Mouse (Mus musculus) gastrocnemius, adult 2 months (tissue): ENCODE measurements at regions not wholly inside any gene's neighbourhood (a gene's known extent, or its start where the extent isn't known, plus 50 kb on each side); places are given as distances from the start of the nearest gene placed in this dataset.
A peak's percentile ranks its signal among the peaks of the same experiment; 100 is the strongest.

Source experiments
- DNase-seq: peaks from one replicate; pipeline ENCODE4 v3.0.0; 2022
- H3K27ac ChIP-seq: fragments of 200-600 bp; 2 replicates; pipeline ENCODE4 v1.8.1; 2022; ENCODE audit warnings: mild to moderate bottlenecking
- H3K4me3 ChIP-seq: fragments of 200-600 bp; 2 replicates; pipeline ENCODE4 v1.8.1; 2022; ENCODE audit warnings: mild to moderate bottlenecking, moderate library complexity
- CTCF ChIP-seq: fragments of 200-600 bp; IDR thresholded peaks from 2 replicates; pipeline ENCODE4 v1.8.1; 2022; ENCODE audit warnings: antibody characterized with exemption, mild to moderate bottlenecking, moderate library complexity
- intact Hi-C: fragments of 180-260 bp; cut with DNase I; formaldehyde crosslinking; loops from one replicate; pipeline ENCODE4 v1.15.1; 2025

- no peak overlapping the region for H3K4me3 ChIP-seq
- H3K27ac ChIP-seq: no peak overlapping the region
- peak; percentile 71 for TF ChIP-seq CTCF
- peak; percentile 54 for DNase-seq
- intact Hi-C loops: loop anchor here (5.0 kb wide), 1 partner anchor 310 kb away; no protein-coding TSS in a partner anchor
These were observed 386.9 kb downstream of the Galc start for GRCm38 (mm10) chr12:97872391-97872790.

GRCm38 (mm10) chr12:97862921-97863320 is 396.3 kb downstream of the Galc start:
- intact Hi-C loops: no loop called here
- H3K27ac ChIP-seq: no peak overlapping the region
- TF ChIP-seq CTCF: no peak
- H3K4me3 ChIP-seq: no peak overlapping the region
- no peak for DNase-seq

- no peak for DNase-seq
- Histone ChIP-seq H3K27ac (no peak overlapping the region), H3K4me3 (no peak overlapping the region)
- TF ChIP-seq CTCF: no peak
- intact Hi-C loops: no loop called here
These were observed 422.9 kb downstream of the Galc start for GRCm38 (mm10) chr12:97836202-97836908.

- intact Hi-C loops: no loop called here
- DNase-seq: no peak
- no peak overlapping the region for H3K27ac ChIP-seq
- no peak overlapping the region for H3K4me3 ChIP-seq
- no peak for TF ChIP-seq CTCF
These were observed 465.7 kb downstream of the Galc start for GRCm38 (mm10) chr12:97793364-97794120.

- no peak overlapping the region for H3K4me3 ChIP-seq
- intact Hi-C loops: no loop called here
- no peak for DNase-seq
- no peak overlapping the region for H3K27ac ChIP-seq
- TF ChIP-seq CTCF: no peak
These were observed 475.8 kb downstream of the Galc start for GRCm38 (mm10) chr12:97783476-97783875.

- H3K27ac ChIP-seq: no peak overlapping the region
- intact Hi-C loops: no loop called here
- no peak for DNase-seq
- no peak for TF ChIP-seq CTCF
- no peak overlapping the region for H3K4me3 ChIP-seq
These were observed 500.1 kb downstream of the Galc start for GRCm38 (mm10) chr12:97759116-97759515.

GRCm38 (mm10) chr12:97758624-97759023 is 500.6 kb downstream of the Galc start:
- Histone ChIP-seq H3K27ac (no peak overlapping the region), H3K4me3 (no peak overlapping the region)
- intact Hi-C loops: no loop called here
- no peak for DNase-seq
- TF ChIP-seq CTCF: no peak

GRCm38 (mm10) chr12:97750166-97750565 is 509.1 kb downstream of the Galc start:
- DNase-seq: no peak
- intact Hi-C loops: no loop called here

GRCm38 (mm10) chr12:97740927-97741326 is 518.3 kb downstream of the Galc start:
- no peak overlapping the region for H3K27ac ChIP-seq
- no peak for DNase-seq
- no peak for TF ChIP-seq CTCF
- intact Hi-C loops: no loop called here
- no peak overlapping the region for H3K4me3 ChIP-seq

More at GRCm38 (mm10) chr12:97750166-97750565, 509.1 kb downstream of the Galc start:
- TF ChIP-seq CTCF: no peak
- Histone ChIP-seq H3K27ac (no peak overlapping the region), H3K4me3 (no peak overlapping the region)

GRCm38 (mm10) chr12:97732078-97732580 is 527.1 kb downstream of the Galc start:
- H3K27ac ChIP-seq: no peak overlapping the region
- TF ChIP-seq CTCF: no peak

GRCm38 (mm10) chr12:97720554-97720953 is 538.7 kb downstream of the Galc start:
- H3K4me3 ChIP-seq: no peak overlapping the region
- intact Hi-C loops: no loop called here
- H3K27ac ChIP-seq: no peak overlapping the region
- DNase-seq: no peak
- no peak for TF ChIP-seq CTCF

More at GRCm38 (mm10) chr12:97732078-97732580, 527.1 kb downstream of the Galc start:
- no peak overlapping the region for H3K4me3 ChIP-seq
- intact Hi-C loops: no loop called here
- no peak for DNase-seq

GRCm38 (mm10) chr12:97717812-97718211 is 541.4 kb downstream of the Galc start:
- intact Hi-C loops: no loop called here
- H3K27ac ChIP-seq: no peak overlapping the region
- no peak for DNase-seq
- TF ChIP-seq CTCF: no peak
- no peak overlapping the region for H3K4me3 ChIP-seq
